Mouse (Mus musculus): ENCODE measurements around the gene Zic2. TPM values are rescaled to one million over a fixed set of nuclear protein-coding genes. Genes with fewer than 3 reads are reported as not detected.

Gene Zic2
- total and polyA plus RNA-seq, 3 experiments = 0.13 TPM; not detected in 2

DNA sequence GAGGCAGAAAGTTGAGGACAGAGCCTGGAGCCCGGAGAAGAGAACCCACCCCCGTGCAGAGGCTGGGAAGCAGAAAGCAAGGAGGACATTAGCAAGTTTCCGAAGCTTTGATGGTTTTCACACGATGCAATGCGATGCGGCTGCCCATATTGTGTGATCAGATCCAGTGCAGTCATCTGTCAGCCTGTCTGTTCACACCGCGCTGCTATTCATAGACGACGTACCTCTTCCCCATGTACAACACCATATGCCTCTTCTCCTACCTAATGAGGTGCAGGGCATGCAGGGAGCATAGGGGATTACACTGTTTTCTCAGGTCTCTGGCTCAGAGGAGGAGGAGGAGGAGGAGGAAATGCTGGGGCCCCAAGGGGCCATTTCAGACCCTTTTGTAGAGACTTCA, 38.4 kb upstream of the Zic2 start:
- Histone ChIP-seq H3K9ac (ENCODE audit: insufficient read depth, low read depth) (no peak overlapping the region), H3K4me2 (ENCODE audit: insufficient read depth, low read depth, poor library complexity, severe bottlenecking) (no peak overlapping the region), H3K9me3 (replicated peaks; ENCODE audit: low read length) (no peaks in the 10 kb centered on the region), H3K36me3 (replicated peaks in 1 of 2; ENCODE audit: control insufficient read depth in 1 of 2, insufficient read depth in 1 of 2, low read length in 1 of 2) (no peaks in the 10 kb centered on the region), H3K79me2 (replicated peaks; ENCODE audit: control insufficient read depth, extremely low read depth, insufficient read depth, poor library complexity, severe bottlenecking) (no peaks in the 10 kb centered on the region), H3K27me3 (replicated peaks) (no peaks in the 10 kb centered on the region), H3K4me3 (replicated peaks in 1 of 3; ENCODE audit: low read depth in 2 of 3, low read length in 2 of 3, poor library complexity in 1 of 3) (no peak overlapping the region), H3K4me1 (ENCODE audit: control insufficient read depth in 1 of 2, insufficient read depth in 2 of 2) (peaks cover 0 to 13% of the 10 kb centered on the region in 2 experiments; a peak in 2 of 4 replicates), H3K27ac (ENCODE audit: insufficient read depth, low read depth) (no peak overlapping the region)
- dilution Hi-C loops (cut with MboI; ENCODE audit: extremely low pct_ligation_motif_present, extremely low pct_unique_long_range_greater_than_20kb, low sequenced_read_pairs) (no loop called here), in situ Hi-C loops (cut with MboI; ENCODE audit: low pct_ligation_motif_present, low pct_unique_long_range_greater_than_20kb, low sequenced_read_pairs) (no loop called here)
- no peak for TF ChIP-seq SIN3A (IDR thresholded peaks at IDR 0.05; ENCODE audit: low read length)
- no peak for TF ChIP-seq MAX (IDR thresholded peaks at IDR 0.05; ENCODE audit: low read length)
- no peak for TF ChIP-seq CHD2 (IDR thresholded peaks at IDR 0.05; ENCODE audit: low read length)
- TF ChIP-seq ETS1 (conservative IDR thresholded peaks at IDR 0.05; ENCODE audit: low read depth, low read length) = no peak
- TF ChIP-seq GABPA (IDR thresholded peaks at IDR 0.05; ENCODE audit: insufficient replicate concordance, low read depth, low read length) = no peak
- TF ChIP-seq JUN (IDR thresholded peaks at IDR 0.05; ENCODE audit: insufficient read depth, low read depth, low read length) = no peak
- no peak for TF ChIP-seq SMC3 (IDR thresholded peaks at IDR 0.05; ENCODE audit: low read depth, low read length)
- no peak for TF ChIP-seq ELF1 (IDR thresholded peaks at IDR 0.05; ENCODE audit: low read depth, low read length)
- TF ChIP-seq USF2 (conservative IDR thresholded peaks at IDR 0.05; ENCODE audit: low read depth, low read length) = no peak
- no peak for TF ChIP-seq TCF12 (IDR thresholded peaks at IDR 0.05; ENCODE audit: low read depth, low read length)
- TF ChIP-seq NELFE (IDR thresholded peaks at IDR 0.05; ENCODE audit: low read depth, low read length) = no peak
- no peak for TF ChIP-seq MAFK (IDR thresholded peaks at IDR 0.05; ENCODE audit: insufficient replicate concordance, low read length)
- no peak for TF ChIP-seq E2F4 (IDR thresholded peaks at IDR 0.05; ENCODE audit: insufficient replicate concordance, low read depth, low read length)
- no peak for TF ChIP-seq PAX5 (IDR thresholded peaks at IDR 0.05; ENCODE audit: low read length)
- TF ChIP-seq HCFC1 (IDR thresholded peaks at IDR 0.05; ENCODE audit: low read depth, low read length) = no peak
- no peak for TF ChIP-seq EP300 (IDR thresholded peaks at IDR 0.05; ENCODE audit: low read length)
- no peak for TF ChIP-seq UBTF (IDR thresholded peaks at IDR 0.05; ENCODE audit: low read depth, low read length)
- no peak for TF ChIP-seq MYC (IDR thresholded peaks at IDR 0.05; ENCODE audit: low read depth, low read length)
- TF ChIP-seq TBP (conservative IDR thresholded peaks at IDR 0.05; ENCODE audit: low read depth, low read length) = no peak
- no peak for TF ChIP-seq MAZ (IDR thresholded peaks at IDR 0.05; ENCODE audit: low read depth, low read length)
- DNase-seq (ENCODE audit: extremely low read depth) = no peak

DNA sequence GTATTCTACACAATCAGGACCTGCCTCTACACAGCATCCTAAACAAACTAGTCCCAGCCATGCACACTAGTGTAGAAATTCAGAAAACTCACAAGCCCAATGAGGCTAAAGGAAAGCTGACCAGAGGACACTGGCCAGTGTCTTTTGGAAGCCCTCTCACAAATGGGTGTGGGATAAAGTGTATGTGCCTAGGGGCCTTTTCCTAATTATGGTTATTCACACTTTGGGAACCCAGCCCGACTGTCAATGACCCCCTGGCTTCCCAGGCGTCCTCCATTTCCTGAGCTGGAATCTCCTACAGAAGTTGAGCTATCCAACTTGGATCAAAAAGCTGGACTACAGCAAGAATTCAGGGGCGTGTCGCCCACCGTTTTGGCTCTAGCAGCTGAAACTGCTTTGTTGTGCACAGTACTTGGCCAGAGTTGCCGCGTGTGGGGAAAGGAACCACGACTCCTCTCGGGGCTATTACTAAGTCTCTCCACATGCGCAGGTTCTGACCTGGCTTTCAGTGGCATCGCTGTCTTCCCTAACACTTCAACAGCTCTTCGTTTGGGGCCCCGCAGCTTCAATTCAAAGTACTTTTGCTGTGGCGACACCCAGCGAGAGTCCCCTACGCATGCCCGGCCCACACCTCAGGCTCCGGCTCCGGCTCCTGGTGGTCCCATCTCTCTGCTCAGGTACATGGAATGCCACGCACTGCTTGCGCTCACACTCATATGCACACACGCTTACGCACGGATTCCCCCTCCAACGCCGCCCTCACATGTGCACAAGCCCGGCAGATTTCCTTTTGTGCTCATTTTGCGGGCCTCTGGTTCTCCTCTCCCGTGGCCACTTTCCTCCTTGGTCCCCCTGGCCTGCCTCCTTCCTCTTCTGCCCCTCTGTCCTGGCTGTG, 25.4 kb upstream of the Zic2 start:
- Histone ChIP-seq H3K79me2 (replicated peaks; ENCODE audit: control insufficient read depth, extremely low read depth, insufficient read depth, poor library complexity, severe bottlenecking) (no peaks in the 10 kb centered on the region), H3K9me3 (replicated peaks; ENCODE audit: low read length) (no peaks in the 10 kb centered on the region), H3K4me2 (ENCODE audit: insufficient read depth, low read depth, poor library complexity, severe bottlenecking) (no peak overlapping the region), H3K9ac (ENCODE audit: insufficient read depth, low read depth) (no peak overlapping the region), H3K27ac (ENCODE audit: insufficient read depth, low read depth) (no peak overlapping the region), H3K36me3 (replicated peaks in 1 of 2; ENCODE audit: control insufficient read depth in 1 of 2, insufficient read depth in 1 of 2, low read length in 1 of 2) (no peaks in the 10 kb centered on the region), H3K4me3 (replicated peaks in 1 of 3; ENCODE audit: low read depth in 2 of 3, low read length in 2 of 3, poor library complexity in 1 of 3) (no peak overlapping the region), H3K4me1 (ENCODE audit: control insufficient read depth in 1 of 2, insufficient read depth in 2 of 2) (no peaks in the 10 kb centered on the region), H3K27me3 (replicated peaks) (no peaks in the 10 kb centered on the region)
- no peak for DNase-seq (ENCODE audit: extremely low read depth)
- no peak for TF ChIP-seq RCOR1 (conservative IDR thresholded peaks at IDR 0.05; ENCODE audit: low read depth, low read length)
- TF ChIP-seq SMC3 (IDR thresholded peaks at IDR 0.05; ENCODE audit: low read depth, low read length) = no peak
- no peak for TF ChIP-seq IRF4 (IDR thresholded peaks at IDR 0.05; ENCODE audit: low read depth, low read length)
- no peak for TF ChIP-seq USF1 (IDR thresholded peaks at IDR 0.05; ENCODE audit: low read depth, low read length)
- no peak for TF ChIP-seq SIN3A (IDR thresholded peaks at IDR 0.05; ENCODE audit: low read length)
- no peak for TF ChIP-seq POLR2AphosphoS2 (IDR thresholded peaks at IDR 0.05; ENCODE audit: low read depth, low read length)
- TF ChIP-seq NRF1 (IDR thresholded peaks at IDR 0.05; ENCODE audit: low read depth, low read length) = no peak
- no peak for TF ChIP-seq CTCF (conservative IDR thresholded peaks at IDR 0.05 in 1 of 2, IDR thresholded peaks at IDR 0.05 in 1 of 2; ENCODE audit: low read depth in 2 of 2, low read length in 2 of 2)
- no peak for TF ChIP-seq JUN (IDR thresholded peaks at IDR 0.05; ENCODE audit: insufficient read depth, low read depth, low read length)
- TF ChIP-seq PAX5 (IDR thresholded peaks at IDR 0.05; ENCODE audit: low read length) = no peak
- no peak for TF ChIP-seq MYC (IDR thresholded peaks at IDR 0.05; ENCODE audit: low read depth, low read length)
- in situ Hi-C loops (cut with MboI; ENCODE audit: low pct_ligation_motif_present, low pct_unique_long_range_greater_than_20kb, low sequenced_read_pairs) = no loop called here
- dilution Hi-C loops (cut with MboI; ENCODE audit: extremely low pct_ligation_motif_present, extremely low pct_unique_long_range_greater_than_20kb, low sequenced_read_pairs) = no loop called here
